Mouse (Mus musculus) erythroblast, embryonic 14.5 days (primary cell): Measurements from ENCODE around the gene Spta1. TPM values are rescaled to one million over a fixed set of nuclear protein-coding genes. Genes with fewer than 3 reads are reported as not detected.

ENCODE experiments used
- H3K27me3 ChIP-seq: 2 replicates; pipeline ENCODE4 v1.6.1; 2012; ENCODE audit warnings: inconsistent platforms; ENCODE audit not compliant: control insufficient read depth
- H3K36me3 ChIP-seq: 2 replicates; pipeline ENCODE4 v1.6.1; 2012; ENCODE audit warnings: mild to moderate bottlenecking, inconsistent platforms; ENCODE audit not compliant: control insufficient read depth
- H3K4me1 ChIP-seq: 2 replicates; pipeline ENCODE4 v1.6.1; 2012; ENCODE audit warnings: inconsistent platforms; ENCODE audit not compliant: control insufficient read depth
- H3K4me3 ChIP-seq: replicated peaks from 2 replicates; pipeline ENCODE3; 2012; ENCODE audit warnings: moderate library complexity, mild to moderate bottlenecking, inconsistent platforms
- H3K9me3 ChIP-seq: 2 replicates; pipeline ENCODE4 v1.6.1; 2012; ENCODE audit warnings: low read length, inconsistent platforms, mixed read lengths; ENCODE audit not compliant: control insufficient read depth
- GATA1 ChIP-seq: IDR thresholded peaks from 2 replicates; pipeline ENCODE4 v1.6.1; 2012; ENCODE audit warnings: low read length, inconsistent platforms, mixed read lengths
- TAL1 ChIP-seq: IDR thresholded peaks from 3 replicates; pipeline ENCODE4 v1.6.1; 2012; ENCODE audit warnings: low read length, inconsistent platforms, mixed read lengths
- polyA plus RNA-seq: library from polyadenylated mRNA; stranded (reverse); fragments of >175 nt; gene quantifications from 2 replicates; pipeline ENCODE4 v1.2.3, GENCODE M21; 2012

Spta1 gene
- polyA plus RNA-seq, 1 experiment = 4.1 TPM

- peaks cover 100% of the 10 kb centered on the region for H3K36me3 ChIP-seq
- H3K9me3 ChIP-seq = no peaks in the 10 kb centered on the region
- H3K27me3 ChIP-seq = no peaks in the 10 kb centered on the region
- TF ChIP-seq TAL1 (no peak), GATA1 (no peak)
- no peak overlapping the region for H3K4me3 ChIP-seq
- no peaks in the 10 kb centered on the region for H3K4me1 ChIP-seq
Observed at GRCm38 (mm10) chr1:174247170-174247569, 74.6 kb downstream of the Spta1 start.

DNA sequence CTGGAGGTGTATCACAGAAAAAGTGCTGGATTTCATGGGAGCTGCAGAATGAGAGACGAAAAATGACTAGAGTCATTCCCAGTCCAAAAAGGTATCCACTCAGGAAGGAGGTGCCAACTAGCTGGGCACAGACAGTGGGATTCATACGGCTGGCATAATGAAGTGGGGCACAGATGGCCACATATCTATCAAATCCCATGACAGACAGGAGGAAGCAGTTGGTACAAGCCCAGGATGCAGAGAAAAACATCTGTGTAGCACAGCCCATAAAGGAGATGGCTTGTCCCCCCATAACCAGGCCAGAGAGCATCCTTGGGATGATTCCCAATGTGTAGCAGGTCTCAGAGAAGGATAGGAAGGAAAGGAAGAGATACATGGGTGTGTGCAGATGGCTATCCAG is 77.8 kb downstream of the Spta1 start:
- Histone ChIP-seq H3K9me3 (peaks cover 2% of the 10 kb centered on the region), H3K4me3 (no peak overlapping the region)

GRCm38 (mm10) chr1:174251961-174252360 is 79.4 kb downstream of the Spta1 start, which contains the start of gene Olfr419:
Olfr419 (minus strand) TSS chr1:174252061.
- peaks cover 2% of the 10 kb centered on the region for H3K9me3 ChIP-seq
- H3K36me3 ChIP-seq = peaks cover 64% of the 10 kb centered on the region
- no peak within 1 kb of the TSS for H3K4me3 ChIP-seq
- no peaks in the 10 kb centered on the region for H3K27me3 ChIP-seq
- H3K4me1 ChIP-seq = no peaks in the 10 kb centered on the region
- no peak for TF ChIP-seq GATA1

More for the DNA sequence above, 77.8 kb downstream of the Spta1 start:
- no peak for TF ChIP-seq TAL1
- TF ChIP-seq GATA1 = no peak
- Histone ChIP-seq H3K36me3 (peaks cover 80% of the 10 kb centered on the region), H3K27me3 (no peaks in the 10 kb centered on the region), H3K4me1 (no peaks in the 10 kb centered on the region)

DNA sequence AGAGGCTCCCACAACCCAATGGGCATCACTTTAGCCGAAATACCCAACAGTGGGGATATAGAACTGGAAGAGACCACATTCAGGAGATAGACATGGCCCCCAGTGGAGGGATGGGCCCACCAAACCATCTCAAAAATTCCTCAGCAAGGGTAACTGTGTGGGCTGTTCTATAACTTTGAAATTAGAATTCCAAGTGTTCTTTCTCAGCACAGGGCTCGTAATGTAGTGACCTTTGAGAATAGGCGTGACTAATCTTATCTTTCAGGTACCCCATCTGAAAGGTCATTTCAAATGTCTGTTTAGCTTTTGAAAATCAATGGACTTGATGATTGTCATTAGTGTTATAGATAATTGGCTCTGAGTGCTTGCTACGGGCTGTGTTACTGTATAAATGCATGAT is 95.2 kb downstream of the Spta1 start:
- no peaks in the 10 kb centered on the region for H3K9me3 ChIP-seq
- H3K27me3 ChIP-seq = no peaks in the 10 kb centered on the region
- no peaks in the 10 kb centered on the region for H3K36me3 ChIP-seq
- H3K4me3 ChIP-seq = no peak overlapping the region
- no peaks in the 10 kb centered on the region for H3K4me1 ChIP-seq
- TF ChIP-seq GATA1 (no peak), TAL1 (no peak)

DNA sequence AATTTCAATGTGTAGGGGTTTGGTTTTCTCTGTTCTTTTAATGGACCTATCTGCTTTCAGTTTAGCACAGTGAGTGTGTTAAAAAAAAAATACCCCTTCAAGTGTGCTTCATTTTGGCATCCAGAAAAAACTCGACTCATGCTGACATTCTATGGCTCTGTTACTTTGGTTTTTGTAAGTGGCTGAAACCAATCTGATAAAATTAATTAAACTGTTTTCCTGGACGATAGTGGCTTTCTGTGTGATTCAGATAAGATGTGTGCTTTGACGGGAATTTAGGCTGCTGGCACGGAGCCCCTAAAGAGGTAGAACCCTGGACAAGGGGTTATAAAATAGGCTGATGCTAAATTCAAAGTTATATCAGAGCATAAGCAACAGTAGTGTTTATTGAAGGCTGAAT is 96.6 kb downstream of the Spta1 start:
- Histone ChIP-seq H3K27me3 (no peaks in the 10 kb centered on the region), H3K4me3 (no peak overlapping the region), H3K36me3 (no peaks in the 10 kb centered on the region), H3K4me1 (no peaks in the 10 kb centered on the region), H3K9me3 (no peaks in the 10 kb centered on the region)
- TF ChIP-seq TAL1 = no peak
- no peak for TF ChIP-seq GATA1

DNA sequence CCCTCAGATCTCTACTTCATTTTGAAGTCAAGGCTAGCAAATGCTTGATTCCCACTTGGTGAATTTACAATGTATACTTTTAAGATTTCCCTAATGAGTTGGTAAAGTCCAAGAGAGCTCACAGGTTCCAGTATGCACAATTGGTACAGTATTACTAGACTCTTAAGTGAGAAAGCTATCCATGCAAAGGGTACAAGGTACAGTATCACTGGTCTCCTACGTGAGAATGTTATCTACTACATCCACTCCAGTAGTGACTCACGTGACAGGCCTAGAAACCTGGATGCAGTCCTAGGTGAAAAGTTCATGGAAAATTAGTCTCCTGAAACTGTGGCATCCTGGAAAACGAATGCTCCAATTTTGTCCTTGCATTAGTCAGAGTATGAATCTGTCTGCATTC is 98.1 kb downstream of the Spta1 start:
- Histone ChIP-seq H3K4me3 (no peak overlapping the region), H3K4me1 (no peaks in the 10 kb centered on the region), H3K36me3 (no peaks in the 10 kb centered on the region), H3K27me3 (no peaks in the 10 kb centered on the region), H3K9me3 (no peaks in the 10 kb centered on the region)
- no peak for TF ChIP-seq TAL1
- no peak for TF ChIP-seq GATA1

Other genes with a start within 250 kb of the Spta1 start
- gene Mndal, start 230.3 kb upstream of the Spta1 start, polyA plus RNA-seq = not detected in 2 replicates
- gene Ifi203, start 230.1 kb upstream of the Spta1 start, polyA plus RNA-seq = 0.02 TPM in 1 of 2 replicates, not detected in the other
- not detected in 2 replicates for gene Ifi202b, start 190.0 kb upstream of the Spta1 start, polyA plus RNA-seq
- gene Ifi205, start 141.0 kb upstream of the Spta1 start, polyA plus RNA-seq = not detected in 2 replicates
- gene Olfr433, start 132.1 kb upstream of the Spta1 start, polyA plus RNA-seq = not detected in 2 replicates
- gene Olfr432, start 123.6 kb upstream of the Spta1 start, polyA plus RNA-seq = not detected in 2 replicates
- gene Olfr430, start 106.2 kb upstream of the Spta1 start, polyA plus RNA-seq = not detected in 2 replicates
- gene Olfr429, start 88.4 kb upstream of the Spta1 start, polyA plus RNA-seq = not detected in 2 replicates
- gene Olfr427, start 75.9 kb upstream of the Spta1 start, polyA plus RNA-seq = not detected in 2 replicates
- not detected in 2 replicates for gene Olfr231, start 51.6 kb upstream of the Spta1 start, polyA plus RNA-seq
- not detected in 2 replicates for gene Olfr424, start 41.3 kb upstream of the Spta1 start, polyA plus RNA-seq
- gene Olfr420, start 17.1 kb upstream of the Spta1 start, polyA plus RNA-seq = not detected in 2 replicates
- gene Olfr419, start 79.3 kb downstream of the Spta1 start, polyA plus RNA-seq = not detected in 2 replicates
- gene Mptx1, start 157.7 kb downstream of the Spta1 start, polyA plus RNA-seq = not detected in 2 replicates
- 0.01 TPM in 1 of 2 replicates, not detected in the other for gene Olfr417, start 192.3 kb downstream of the Spta1 start, polyA plus RNA-seq
- not detected in 2 replicates for gene Olfr248, start 218.3 kb downstream of the Spta1 start, polyA plus RNA-seq